Mouse (Mus musculus) myocyte (in vitro differentiated cells): ENCODE results near the gene Gm13275.

ENCODE experiments used
- CEBPB ChIP-seq: IDR thresholded peaks from 2 replicates; pipeline ENCODE4 v1.6.1; 2011; ENCODE audit warnings: mild to moderate bottlenecking, moderate library complexity; ENCODE audit not compliant: poor library complexity, insufficient read depth, severe bottlenecking
- E2F4 ChIP-seq: IDR thresholded peaks from one replicate; pipeline ENCODE4 v1.6.1; 2011; ENCODE audit warnings: mild to moderate bottlenecking, control low read depth, moderate library complexity; ENCODE audit not compliant: insufficient read depth
- MAX ChIP-seq: IDR thresholded peaks from one replicate; pipeline ENCODE4 v1.6.1; 2011; ENCODE audit warnings: low read depth, mild to moderate bottlenecking, control low read depth
- MYOD1 ChIP-seq, 3 experiments: IDR thresholded peaks; one replicate each; pipeline ENCODE4 v1.6.1; 2011; ENCODE audit warnings: control low read depth in 2 of 3, low read depth in 2 of 3, mild to moderate bottlenecking in 2 of 3, moderate library complexity in 1 of 3; ENCODE audit not compliant: insufficient read length in 2 of 3, control insufficient read depth in 1 of 3
- MYOG ChIP-seq, 3 experiments: IDR thresholded peaks; one replicate each; pipeline ENCODE4 v1.6.1; 2011; ENCODE audit warnings: control low read depth in 2 of 3, low read depth in 2 of 3, mild to moderate bottlenecking in 2 of 3; ENCODE audit not compliant: insufficient read length in 2 of 3, control insufficient read depth in 1 of 3, insufficient read depth in 1 of 3
- POLR2A ChIP-seq: IDR thresholded peaks from one replicate; pipeline ENCODE4 v1.6.1; 2011; ENCODE audit warnings: low read depth, mild to moderate bottlenecking, control low read depth, moderate library complexity; ENCODE audit not compliant: insufficient read length
- POLR2AphosphoS2 ChIP-seq: IDR thresholded peaks from one replicate; pipeline ENCODE4 v1.6.1; 2011; ENCODE audit warnings: low read depth, control low read depth; ENCODE audit not compliant: insufficient read length
- REST ChIP-seq: IDR thresholded peaks from one replicate; pipeline ENCODE4 v1.6.1; 2011; ENCODE audit warnings: mild to moderate bottlenecking, control low read depth, moderate library complexity; ENCODE audit not compliant: insufficient read depth, insufficient read length
- SRF ChIP-seq: IDR thresholded peaks from one replicate; pipeline ENCODE4 v1.6.1; 2011; ENCODE audit warnings: low read depth; ENCODE audit not compliant: control insufficient read depth, insufficient read length
- TCF12 ChIP-seq: IDR thresholded peaks from one replicate; pipeline ENCODE4 v1.6.1; 2011; ENCODE audit warnings: mild to moderate bottlenecking, control low read depth; ENCODE audit not compliant: poor library complexity, insufficient read depth, severe bottlenecking
- TCF3 ChIP-seq: IDR thresholded peaks from one replicate; pipeline ENCODE4 v1.6.1; 2011; ENCODE audit warnings: low read depth, control low read depth; ENCODE audit not compliant: insufficient read length
- USF1 ChIP-seq: IDR thresholded peaks from one replicate; pipeline ENCODE4 v1.6.1; 2011; ENCODE audit warnings: low read depth, mild to moderate bottlenecking, control low read depth, moderate library complexity

- TF ChIP-seq TCF3: no peak
- no peak for TF ChIP-seq POLR2A
- TF ChIP-seq E2F4: no peak
- TF ChIP-seq USF1: no peak
- TF ChIP-seq MAX: no peak
- no peak for TF ChIP-seq TCF12
- no peak for TF ChIP-seq SRF
- TF ChIP-seq MYOD1 (IDR thresholded peaks at IDR 0.05; ENCODE audit: control insufficient read depth in 1 of 3, insufficient read length in 2 of 3, low read depth in 2 of 3): no peak
- TF ChIP-seq CEBPB: no peak
- no peak for TF ChIP-seq POLR2AphosphoS2
- no peak for TF ChIP-seq MYOG (IDR thresholded peaks at IDR 0.05; ENCODE audit: control insufficient read depth in 1 of 3, insufficient read depth in 1 of 3, insufficient read length in 2 of 3, low read depth in 2 of 3)
- no peak for TF ChIP-seq REST
These were observed 28.7 kb downstream of the Gm13275 start for GRCm38 (mm10) chr4:88822995-88823394.
